Mouse (Mus musculus): Measurements from ENCODE around the gene Tnpo3.

DNA sequence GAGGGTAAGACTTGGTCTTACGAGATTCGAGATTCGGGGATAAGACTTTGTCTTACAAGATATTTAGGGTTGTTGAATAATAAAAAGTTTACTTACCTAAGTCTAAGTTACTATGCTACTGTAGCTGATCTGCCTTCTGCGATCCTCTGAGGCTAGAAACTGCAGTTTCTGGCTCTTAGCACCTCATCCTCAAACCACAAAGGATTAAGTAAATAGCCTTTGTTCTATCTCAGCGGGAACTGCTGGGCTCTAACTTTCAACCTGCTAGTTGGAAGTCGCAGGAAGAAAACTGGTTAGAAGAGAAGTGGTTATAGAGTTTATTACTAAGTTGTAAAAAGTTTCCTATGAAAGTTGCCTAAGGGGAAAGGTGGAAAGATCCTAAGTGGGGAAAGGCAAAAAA is 12.6 kb upstream of the Tnpo3 start:
- TF ChIP-seq EP300 (IDR thresholded peaks at IDR 0.05; ENCODE audit: low read depth) (no peak), CTCF (IDR thresholded peaks at IDR 0.05; ENCODE audit: low read depth) (no peak)

Data from heart, postnatal 0 days (tissue).